Mouse (Mus musculus): ENCODE data around the gene Hoxc5. TPM values are rescaled to one million over a fixed set of nuclear protein-coding genes. Genes with fewer than 3 reads are reported as not detected.

Hoxc5 gene
- 0.89 TPM for polyA plus RNA-seq (2014; fragmentation: Illumina TruSeq; extraction: RNeasy Lipid Tissue Mini Kit (QIAGEN cat#74804); ENCODE audit: low replicate concordance)

DNA sequence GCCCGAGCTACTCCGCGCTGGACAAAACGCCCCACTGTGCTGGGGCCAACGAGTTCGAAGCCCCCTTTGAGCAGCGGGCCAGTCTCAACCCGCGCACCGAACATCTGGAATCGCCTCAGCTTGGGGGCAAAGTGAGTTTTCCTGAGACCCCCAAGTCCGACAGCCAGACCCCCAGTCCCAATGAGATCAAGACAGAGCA lies at the start of gene Hoxc5:
Gene Hoxc5 (plus strand): TSS at position 132 of the 199 bp plus-strand sequence.

DNA sequence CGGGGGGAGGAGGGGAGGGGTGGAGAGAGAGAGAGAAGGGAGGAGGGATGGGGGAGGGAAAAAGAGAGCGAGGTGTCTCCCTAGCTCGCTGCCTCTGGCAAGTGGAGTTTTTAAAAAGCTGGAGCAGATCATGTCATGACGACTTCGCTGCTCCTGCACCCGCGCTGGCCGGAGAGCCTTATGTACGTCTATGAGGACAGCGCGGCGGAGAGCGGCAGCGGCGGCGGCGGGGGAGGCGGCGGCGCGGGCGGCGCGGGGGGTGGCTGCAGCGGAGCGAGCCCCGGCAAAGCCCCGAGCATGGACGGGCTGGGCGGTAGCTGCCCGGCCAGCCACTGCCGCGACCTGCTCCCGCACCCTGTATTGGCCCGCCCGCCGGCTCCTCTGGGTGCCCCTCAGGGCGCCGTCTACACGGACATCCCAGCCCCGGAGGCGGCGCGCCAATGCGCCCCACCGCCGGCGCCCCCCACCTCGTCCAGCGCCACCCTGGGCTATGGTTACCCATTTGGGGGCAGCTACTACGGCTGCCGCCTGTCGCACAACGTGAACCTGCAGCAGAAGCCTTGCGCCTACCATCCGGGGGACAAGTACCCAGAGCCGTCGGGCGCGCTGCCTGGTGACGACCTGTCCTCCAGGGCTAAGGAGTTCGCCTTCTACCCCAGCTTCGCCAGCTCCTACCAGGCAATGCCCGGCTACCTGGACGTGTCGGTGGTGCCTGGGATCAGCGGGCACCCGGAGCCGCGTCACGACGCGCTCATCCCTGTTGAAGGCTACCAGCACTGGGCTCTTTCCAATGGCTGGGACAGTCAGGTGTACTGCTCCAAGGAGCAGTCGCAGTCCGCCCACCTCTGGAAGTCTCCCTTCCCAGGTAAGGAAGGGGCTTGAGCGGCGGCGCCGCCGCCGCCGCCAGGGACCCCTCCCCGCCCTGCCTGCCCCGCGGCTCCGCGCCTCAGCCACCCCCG lies 45.9 kb upstream of the Hoxc5 start, which contains the start of gene Hoxc13:
Gene Hoxc13 (plus strand): TSS at position 51 of the 959 bp plus-strand sequence.

DNA sequence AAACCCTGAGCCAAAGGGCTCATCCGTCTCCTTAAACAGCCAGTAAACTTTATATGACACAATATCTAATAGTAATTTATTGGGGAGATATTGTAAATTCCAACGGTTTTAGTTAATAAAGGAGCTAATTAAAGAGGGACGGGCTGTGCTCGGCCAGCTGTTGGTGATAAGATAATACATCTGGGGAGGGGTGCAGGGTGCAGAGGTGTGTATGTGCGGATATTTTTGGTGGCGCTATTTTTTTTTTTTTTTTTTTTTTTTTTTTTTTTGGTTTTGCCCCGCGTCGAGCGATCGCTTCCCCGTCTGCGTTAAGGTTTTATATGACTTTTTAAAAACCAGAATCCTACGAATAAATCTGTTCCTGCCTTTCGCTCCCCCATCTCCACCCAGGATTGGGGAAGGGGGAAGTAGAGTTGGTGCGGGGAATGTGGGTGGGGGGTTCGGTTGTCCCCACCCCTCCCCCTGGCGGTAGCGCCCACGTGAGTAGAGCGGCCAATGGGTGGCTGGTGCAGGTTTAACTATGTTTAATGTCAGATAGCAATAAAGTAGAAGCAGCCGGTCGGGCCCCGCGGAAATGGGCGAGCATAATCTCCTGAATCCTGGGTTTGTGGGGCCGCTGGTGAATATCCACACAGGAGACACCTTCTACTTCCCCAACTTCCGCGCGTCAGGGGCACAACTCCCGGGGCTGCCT lies 30.8 kb upstream of the Hoxc5 start, which contains the start of gene Hoxc12:
Gene Hoxc12 (plus strand): TSS at position 479 of the 694 bp plus-strand sequence.

DNA sequence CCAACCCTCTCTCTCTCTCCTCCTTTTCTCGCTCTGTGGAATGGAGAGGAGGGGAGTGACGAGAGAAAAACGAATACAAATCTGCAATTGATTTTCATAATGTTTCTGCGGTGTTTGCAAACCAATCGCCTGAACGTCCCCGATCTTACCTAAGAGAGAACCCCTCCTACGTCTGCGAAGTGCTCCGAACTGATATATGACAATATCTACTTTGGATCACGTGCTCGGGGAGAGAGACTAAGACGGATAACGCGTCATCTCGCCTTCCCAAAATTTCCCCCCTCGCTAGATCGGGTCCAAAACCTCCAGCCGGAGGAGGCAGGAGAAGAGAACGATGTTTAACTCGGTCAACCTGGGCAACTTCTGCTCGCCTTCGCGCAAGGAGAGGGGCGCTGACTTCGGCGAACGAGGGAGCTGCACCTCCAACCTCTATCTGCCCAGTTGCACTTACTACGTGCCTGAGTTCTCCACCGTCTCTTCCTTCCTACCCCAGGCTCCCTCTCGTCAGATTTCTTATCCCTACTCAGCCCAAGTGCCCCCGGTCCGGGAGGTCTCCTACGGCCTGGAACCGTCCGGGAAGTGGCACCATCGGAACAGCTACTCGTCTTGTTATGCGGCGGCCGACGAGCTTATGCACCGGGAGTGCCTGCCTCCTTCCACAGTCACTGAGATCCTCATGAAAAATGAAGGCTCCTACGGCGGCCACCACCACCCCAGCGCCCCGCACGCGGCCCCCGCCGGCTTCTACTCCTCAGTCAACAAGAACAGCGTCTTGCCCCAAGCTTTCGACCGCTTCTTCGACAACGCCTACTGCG lies 12.8 kb upstream of the Hoxc5 start, which contains the start of gene Hoxc11:
Gene Hoxc11 (plus strand): TSS at position 236 of the 815 bp plus-strand sequence.

DNA sequence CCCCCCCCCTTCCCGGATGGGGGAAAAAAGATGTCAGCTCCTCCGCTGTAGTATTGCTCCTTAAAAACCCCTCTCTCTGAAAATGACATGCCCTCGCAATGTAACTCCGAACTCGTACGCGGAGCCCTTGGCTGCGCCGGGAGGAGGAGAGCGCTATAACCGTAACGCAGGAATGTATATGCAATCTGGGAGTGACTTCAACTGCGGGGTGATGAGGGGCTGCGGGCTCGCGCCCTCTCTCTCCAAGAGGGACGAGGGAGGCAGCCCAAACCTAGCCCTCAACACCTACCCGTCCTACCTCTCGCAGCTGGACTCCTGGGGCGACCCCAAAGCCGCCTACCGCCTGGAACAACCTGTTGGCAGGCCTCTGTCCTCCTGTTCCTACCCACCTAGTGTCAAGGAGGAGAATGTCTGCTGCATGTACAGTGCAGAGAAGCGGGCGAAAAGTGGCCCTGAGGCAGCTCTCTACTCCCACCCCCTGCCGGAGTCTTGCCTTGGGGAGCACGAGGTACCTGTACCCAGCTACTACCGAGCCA lies 399 bp upstream of the Hoxc5 start, which contains the start of gene Hoxc10:
Gene Hoxc10 (plus strand): TSS at position 21 of the 536 bp plus-strand sequence.

DNA sequence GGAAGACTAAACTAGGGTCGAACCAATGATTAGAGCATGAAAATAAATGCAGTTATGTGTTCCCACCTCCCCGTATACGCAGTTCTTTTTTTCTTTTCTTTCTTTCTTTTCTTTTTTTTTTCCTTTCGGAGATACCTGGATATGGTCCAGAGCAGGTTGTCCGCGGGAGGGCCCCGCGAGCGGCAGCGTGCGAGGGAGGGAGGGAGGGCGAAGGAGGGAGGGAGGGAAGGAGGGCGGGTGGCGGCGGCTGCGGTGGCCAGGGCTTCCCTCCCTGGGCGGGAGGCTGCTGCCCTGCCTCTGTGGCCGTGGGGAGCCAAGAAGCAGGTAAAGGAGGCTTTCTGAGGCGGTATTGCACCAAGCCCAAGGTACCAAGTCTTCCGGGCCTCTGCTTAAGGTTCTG lies 8.9 kb downstream of the Hoxc5 start, which contains the start of gene Hoxc9:
Gene Hoxc9 (plus strand): TSS at position 269 of the 400 bp plus-strand sequence.

DNA sequence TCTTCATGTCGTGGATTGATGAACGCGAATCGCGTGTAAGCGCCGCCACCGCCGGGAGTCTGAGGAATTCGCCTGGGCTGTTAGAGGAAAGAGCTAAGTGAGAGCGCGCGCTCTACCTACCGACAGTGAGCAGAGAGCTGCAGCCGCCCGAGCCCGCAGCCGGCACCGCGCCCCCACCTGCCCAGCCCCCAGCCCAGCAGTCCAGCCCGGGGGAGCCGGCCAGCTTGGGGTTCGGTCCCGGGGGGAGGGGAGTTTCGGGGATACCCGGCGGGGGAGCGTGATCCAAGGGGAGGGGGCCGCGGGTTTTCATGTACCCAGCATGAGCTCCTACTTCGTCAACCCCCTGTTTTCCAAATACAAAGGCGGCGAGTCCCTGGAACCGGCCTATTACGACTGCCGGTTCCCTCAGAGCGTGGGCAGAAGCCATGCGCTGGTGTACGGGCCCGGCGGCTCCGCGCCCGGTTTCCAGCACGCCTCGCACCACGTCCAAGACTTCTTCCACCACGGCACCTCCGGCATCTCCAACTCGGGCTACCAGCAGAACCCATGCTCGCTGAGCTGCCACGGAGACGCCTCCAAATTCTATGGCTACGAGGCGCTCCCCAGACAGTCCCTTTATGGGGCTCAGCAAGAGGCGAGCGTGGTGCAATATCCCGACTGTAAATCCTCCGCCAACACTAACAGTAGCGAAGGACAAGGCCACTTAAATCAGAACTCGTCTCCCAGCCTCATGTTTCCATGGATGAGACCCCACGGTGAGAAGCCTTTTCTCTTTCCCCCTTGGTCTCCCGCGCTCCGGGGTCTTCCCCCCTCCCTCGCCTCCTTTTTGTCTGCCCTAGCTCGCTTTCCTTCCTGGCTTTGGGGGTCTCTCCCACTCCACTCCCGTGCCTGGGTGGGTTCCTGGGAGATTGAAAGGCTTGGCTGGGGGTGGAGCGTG lies 23.5 kb downstream of the Hoxc5 start, which contains the start of gene Hoxc8:
Gene Hoxc8 (plus strand): TSS at position 147 of the 937 bp plus-strand sequence.

DNA sequence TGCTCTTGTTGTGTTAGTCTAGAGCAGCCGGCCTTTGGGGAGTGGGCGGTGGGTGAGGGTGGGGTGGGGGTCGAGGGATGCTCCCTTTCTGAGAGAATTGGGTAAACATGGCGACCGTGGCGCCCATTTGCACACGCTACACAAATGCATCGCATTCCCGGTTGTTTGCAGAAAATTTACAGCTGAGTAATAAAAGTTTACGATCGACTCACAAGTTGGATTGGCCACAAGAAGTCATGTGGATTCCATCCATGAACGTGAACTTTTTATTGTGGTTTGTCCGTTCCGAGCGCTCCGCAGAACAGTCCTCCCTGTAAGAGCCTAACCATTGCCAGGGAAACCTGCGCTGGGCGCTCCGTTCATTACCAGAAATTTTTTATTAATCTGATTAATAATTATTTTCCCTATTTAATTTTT lies 30.7 kb downstream of the Hoxc5 start, which contains the start of gene Hoxc6:
Gene Hoxc6 (plus strand): TSS at position 319 of the 417 bp plus-strand sequence.

DNA sequence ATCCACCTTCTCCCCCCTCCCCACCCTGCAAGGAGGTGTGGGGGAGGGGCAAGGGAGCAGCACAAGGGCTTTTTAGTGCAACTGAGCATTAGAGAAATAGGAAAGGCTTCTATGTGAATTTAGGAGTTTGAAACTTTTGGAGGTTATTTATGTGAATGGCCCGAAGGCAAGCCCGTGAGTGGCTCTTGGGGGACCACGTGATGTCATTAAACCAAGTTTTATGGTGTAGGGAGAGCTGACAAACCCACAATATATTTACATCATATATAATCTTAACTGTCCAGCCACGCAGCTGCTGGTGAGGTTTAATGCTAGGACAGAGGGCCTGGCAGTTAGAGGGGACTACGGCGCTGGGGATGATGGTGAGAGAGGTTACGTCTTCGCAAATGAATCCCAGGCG lies 51.4 kb downstream of the Hoxc5 start, which contains the start of gene Hoxc4:
Gene Hoxc4 (plus strand): TSS at position 299 of the 400 bp plus-strand sequence.

Other genes with a start within 250 kb of the Hoxc5 start
- 28.1 TPM for gene Calcoco1, start 245.3 kb upstream of the Hoxc5 start, polyA plus RNA-seq (2014; fragmentation: Illumina TruSeq; extraction: RNeasy Lipid Tissue Mini Kit (QIAGEN cat#74804); ENCODE audit: low replicate concordance)
- not detected for gene Hoxc13, start 46.3 kb upstream of the Hoxc5 start, polyA plus RNA-seq (2014; fragmentation: Illumina TruSeq; extraction: RNeasy Lipid Tissue Mini Kit (QIAGEN cat#74804); ENCODE audit: low replicate concordance)
- gene Hoxc12, start 30.7 kb upstream of the Hoxc5 start, polyA plus RNA-seq (2014; fragmentation: Illumina TruSeq; extraction: RNeasy Lipid Tissue Mini Kit (QIAGEN cat#74804); ENCODE audit: low replicate concordance), result not detected
- not detected for gene Hoxc11, start 13.0 kb upstream of the Hoxc5 start, polyA plus RNA-seq (2014; fragmentation: Illumina TruSeq; extraction: RNeasy Lipid Tissue Mini Kit (QIAGEN cat#74804); ENCODE audit: low replicate concordance)
- gene Hoxc10, start 647 bp upstream of the Hoxc5 start, polyA plus RNA-seq (2014; fragmentation: Illumina TruSeq; extraction: RNeasy Lipid Tissue Mini Kit (QIAGEN cat#74804); ENCODE audit: low replicate concordance), result not detected
- not detected for gene Hoxc9, start 9.0 kb downstream of the Hoxc5 start, polyA plus RNA-seq (2014; fragmentation: Illumina TruSeq; extraction: RNeasy Lipid Tissue Mini Kit (QIAGEN cat#74804); ENCODE audit: low replicate concordance)
- not detected for gene Hoxc8, start 23.2 kb downstream of the Hoxc5 start, polyA plus RNA-seq (2014; fragmentation: Illumina TruSeq; extraction: RNeasy Lipid Tissue Mini Kit (QIAGEN cat#74804); ENCODE audit: low replicate concordance)
- 0.89 TPM for gene Hoxc6, start 30.8 kb downstream of the Hoxc5 start, polyA plus RNA-seq (2014; fragmentation: Illumina TruSeq; extraction: RNeasy Lipid Tissue Mini Kit (QIAGEN cat#74804); ENCODE audit: low replicate concordance)
- gene Hoxc4, start 51.5 kb downstream of the Hoxc5 start, polyA plus RNA-seq (2014; fragmentation: Illumina TruSeq; extraction: RNeasy Lipid Tissue Mini Kit (QIAGEN cat#74804); ENCODE audit: low replicate concordance), result 4.9 TPM
- 10.2 TPM for gene Smug1, start 199.6 kb downstream of the Hoxc5 start, polyA plus RNA-seq (2014; fragmentation: Illumina TruSeq; extraction: RNeasy Lipid Tissue Mini Kit (QIAGEN cat#74804); ENCODE audit: low replicate concordance)

Data from small intestine, adult 10 weeks (tissue).